Mouse (Mus musculus) T-helper 1 cell (primary cell): ENCODE measurements around the gene H2-K1.

Source experiments
- in situ Hi-C: fragments of 300-600 bp; cut with MboI, MseI; formaldehyde crosslinking; loops from one replicate; pipeline ENCODE4 v1.15.1; 2025; ENCODE audit warnings: high pct_unique_total_duplicates

H2-K1 gene

GRCm38 (mm10) chr17:34000150-34000537, at the start of gene H2-K1:
Gene H2-K1 (minus strand): TSS chr17:34000347.
- in situ Hi-C loops: no loop called here

DNA sequence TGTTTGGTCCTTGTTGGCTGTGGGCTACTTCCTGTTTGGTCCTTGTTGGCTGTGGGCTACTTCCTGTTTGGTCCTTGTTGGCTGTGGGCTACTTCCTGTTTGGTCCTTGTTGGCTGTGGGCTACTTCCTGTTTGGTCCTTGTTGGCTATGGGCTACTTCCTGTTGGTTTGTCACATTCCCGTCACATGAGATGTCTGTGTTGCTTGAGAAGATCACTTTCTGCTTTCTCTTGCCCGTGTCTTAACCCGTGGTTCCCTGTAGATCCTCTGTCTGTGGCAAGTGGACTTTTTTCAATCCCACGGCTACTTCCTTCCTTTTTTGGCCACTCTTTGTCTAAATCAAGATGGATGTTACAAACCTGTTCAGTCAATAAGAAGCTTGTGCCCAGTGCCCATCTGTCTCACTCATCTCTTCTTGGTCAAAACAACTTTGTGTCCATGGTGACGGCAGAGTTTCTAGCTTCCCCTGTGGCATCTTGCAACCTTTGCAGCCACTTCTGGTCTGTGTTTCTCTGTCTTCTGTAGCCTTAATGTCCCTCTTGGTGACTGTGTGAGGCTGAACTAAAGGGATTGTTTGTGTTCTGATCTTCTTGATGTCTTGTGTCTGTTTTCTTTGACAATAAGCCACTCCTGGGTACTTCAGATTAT, 47.4 kb upstream of the H2-K1 start:
- in situ Hi-C loops: no loop called here

DNA sequence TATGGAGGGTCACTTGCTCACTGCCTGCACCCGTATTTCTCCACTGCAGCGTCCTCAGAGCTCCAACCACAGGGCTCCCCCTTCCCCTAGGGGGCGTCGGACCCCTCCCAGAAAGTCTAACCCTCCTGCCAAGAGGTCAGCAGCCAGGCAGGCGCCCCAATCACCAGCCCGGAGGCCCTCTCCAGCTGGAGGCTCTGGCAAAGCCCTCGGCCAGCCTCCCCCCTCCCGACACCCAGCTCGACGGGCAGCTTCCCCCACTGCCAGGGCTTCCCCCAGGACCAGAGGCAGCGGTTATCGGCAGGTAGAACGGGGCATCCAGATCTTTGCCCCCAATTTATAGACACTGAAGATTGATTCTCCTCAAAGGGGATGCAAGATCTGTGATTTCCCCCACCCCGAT, 45.8 kb upstream of the H2-K1 start:
- in situ Hi-C loops: no loop called here

DNA sequence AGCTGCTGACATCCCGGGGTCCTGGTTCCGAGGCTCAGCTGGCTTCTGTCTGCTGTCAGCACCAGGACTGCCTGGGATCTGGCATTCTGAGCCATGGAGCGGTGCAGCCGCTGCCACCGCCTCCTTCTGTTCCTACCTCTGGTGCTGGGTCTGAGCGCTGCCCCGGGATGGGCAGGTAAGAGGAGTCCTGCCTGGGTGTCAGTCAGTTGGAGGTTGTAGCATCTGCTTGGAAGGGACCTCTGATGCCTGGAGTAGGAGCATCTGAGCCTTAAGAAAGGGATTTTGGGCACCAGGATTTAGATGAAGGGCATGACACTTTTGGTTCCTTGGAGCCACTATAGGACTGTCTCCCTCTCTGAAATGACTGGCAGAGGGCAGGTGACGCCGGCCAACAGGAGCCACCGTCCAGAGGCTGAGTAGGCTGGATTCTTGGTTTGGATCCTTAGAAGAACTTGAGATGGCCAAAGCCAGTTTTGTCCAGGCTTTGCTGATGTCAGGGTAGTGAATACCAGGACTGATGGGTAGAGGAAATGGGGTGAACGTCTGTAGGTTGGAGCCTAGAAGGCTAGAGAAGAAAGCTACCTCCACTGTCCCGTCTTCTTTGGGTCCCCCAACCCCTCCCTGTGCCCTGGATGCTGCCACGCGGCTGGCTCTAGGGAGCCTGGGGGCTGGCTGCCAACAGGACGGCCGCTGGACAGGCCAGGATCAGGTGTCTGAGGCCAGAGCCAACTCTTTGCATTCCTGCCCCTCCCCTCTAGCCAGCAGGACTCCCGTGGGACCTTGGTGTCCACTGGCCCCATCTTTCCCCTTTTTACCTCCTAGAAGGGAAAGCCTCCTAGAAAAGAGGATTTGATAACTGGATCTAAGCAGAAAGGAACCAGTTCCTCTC, 39.7 kb upstream of the H2-K1 start:
- in situ Hi-C loops: loop anchor here (10.0 kb wide), 1 partner anchor 565 kb away; the partner anchor contains the start of genes Agpat1 and Rnf5

DNA sequence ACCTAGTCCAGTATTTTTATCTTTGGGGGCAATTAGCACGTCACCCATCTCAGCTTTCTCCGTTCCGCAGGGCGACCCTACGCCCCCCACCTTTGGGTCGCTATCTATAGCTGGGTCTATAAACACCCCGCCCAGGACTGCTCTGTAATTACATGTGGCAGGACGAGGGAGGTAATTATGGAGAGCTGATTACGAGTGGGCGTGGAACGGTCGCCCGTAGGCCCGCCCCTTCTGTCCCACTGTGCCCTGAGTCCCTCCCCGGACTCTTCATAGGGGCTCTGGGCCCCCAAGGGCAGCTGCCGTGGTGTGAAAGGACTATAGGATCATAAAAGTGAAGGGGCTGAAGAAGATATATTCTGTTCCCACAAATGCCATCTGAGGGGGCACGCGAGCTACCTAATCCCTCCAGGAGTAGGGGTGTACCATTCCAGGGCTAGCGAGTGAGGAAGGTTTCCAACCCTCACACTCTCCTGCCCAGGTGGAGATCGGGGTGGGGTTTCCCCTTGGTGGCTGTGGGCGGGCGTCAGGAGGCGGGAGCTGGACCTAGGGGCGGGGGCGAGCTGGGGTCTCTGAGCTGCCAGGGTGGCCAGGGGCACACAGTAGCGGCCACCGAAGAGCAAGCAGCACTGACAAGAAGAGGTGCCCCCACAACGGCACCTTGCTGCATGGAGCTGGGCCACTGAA, 38.9 kb upstream of the H2-K1 start, which contains the start of gene Col11a2:
Gene Col11a2, plus strand, starts transcription at position 560 of the 684 bp plus-strand sequence.
- in situ Hi-C loops: loop anchor here (10.0 kb wide), 1 partner anchor 566 kb away; the partner anchor contains the start of genes Agpat1 and Rnf5

- in situ Hi-C loops: loop anchor here (10.0 kb wide), 1 partner anchor 566 kb away; the partner anchor contains the start of genes Agpat1 and Rnf5
Observed at GRCm38 (mm10) chr17:34038440-34038839, 38.3 kb upstream of the H2-K1 start.

DNA sequence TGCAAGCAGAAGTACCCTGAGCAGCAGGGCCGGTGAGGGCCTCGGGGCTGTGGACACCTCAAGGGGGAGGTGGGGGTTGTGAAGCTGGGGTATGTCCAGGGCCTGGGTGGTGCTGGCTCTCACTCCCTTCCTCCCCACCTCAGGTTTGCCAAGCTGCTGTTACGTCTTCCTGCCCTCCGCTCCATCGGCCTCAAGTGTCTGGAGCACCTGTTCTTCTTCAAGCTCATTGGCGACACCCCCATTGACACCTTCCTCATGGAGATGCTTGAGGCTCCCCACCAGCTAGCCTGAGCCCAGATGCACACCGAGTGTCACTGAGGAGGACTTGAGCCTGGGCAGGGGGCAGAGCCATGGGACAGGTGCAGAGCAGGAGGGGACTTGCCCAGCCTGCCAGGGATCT, 37.1 kb upstream of the H2-K1 start:
- in situ Hi-C loops: loop anchor here (10.0 kb wide), 1 partner anchor 568 kb away; the partner anchor contains the start of genes Agpat1 and Rnf5

- in situ Hi-C loops: loop anchor here (10.0 kb wide), 1 partner anchor 568 kb away; the partner anchor contains the start of genes Agpat1 and Rnf5
Observed at GRCm38 (mm10) chr17:34036647-34037046, 36.5 kb upstream of the H2-K1 start.

DNA sequence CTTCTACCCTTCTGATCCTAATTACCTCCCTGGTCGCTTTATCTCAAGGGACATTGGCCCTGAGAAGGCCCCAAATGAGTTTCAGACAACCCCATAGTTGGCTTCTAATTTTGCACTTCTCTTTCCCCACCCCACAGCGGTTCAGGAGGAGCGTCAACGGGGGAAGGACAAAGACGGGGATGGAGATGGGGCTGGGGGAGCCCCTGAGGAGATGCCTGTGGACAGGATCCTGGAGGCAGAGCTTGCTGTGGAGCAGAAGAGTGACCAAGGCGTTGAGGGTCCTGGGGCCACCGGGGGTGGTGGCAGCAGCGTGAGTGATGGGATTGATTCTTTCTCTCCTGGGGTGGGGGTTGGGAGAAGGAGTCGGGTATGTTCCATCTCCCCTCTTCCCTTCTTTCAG, 35.4 kb upstream of the H2-K1 start:
- in situ Hi-C loops: loop anchor here (10.0 kb wide), 1 partner anchor 569 kb away; the partner anchor contains the start of genes Agpat1 and Rnf5

DNA sequence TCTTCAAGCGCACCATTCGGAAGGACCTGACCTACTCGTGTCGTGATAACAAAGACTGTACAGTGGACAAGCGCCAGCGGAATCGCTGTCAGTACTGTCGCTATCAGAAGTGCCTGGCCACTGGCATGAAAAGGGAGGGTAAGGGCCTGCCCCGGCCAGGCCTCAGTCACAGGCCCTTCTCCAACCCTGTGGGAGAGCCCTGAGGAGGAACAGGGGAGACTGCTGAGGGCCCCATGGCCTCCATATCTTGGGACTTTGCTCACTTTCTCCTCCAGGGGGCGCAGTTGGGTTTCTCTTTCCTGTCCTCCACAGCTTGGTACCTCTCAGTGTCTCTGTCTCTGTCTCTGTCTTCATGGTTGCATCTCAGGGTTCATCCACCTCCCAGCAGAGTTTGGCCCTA, 33.9 kb upstream of the H2-K1 start:
- in situ Hi-C loops: loop anchor here (10.0 kb wide), 1 partner anchor 571 kb away; the partner anchor contains the start of genes Agpat1 and Rnf5

GRCm38 (mm10) chr17:34033441-34033840, 33.3 kb upstream of the H2-K1 start:
- in situ Hi-C loops: loop anchor here (10.0 kb wide), 1 partner anchor 571 kb away; the partner anchor contains the start of genes Agpat1 and Rnf5

DNA sequence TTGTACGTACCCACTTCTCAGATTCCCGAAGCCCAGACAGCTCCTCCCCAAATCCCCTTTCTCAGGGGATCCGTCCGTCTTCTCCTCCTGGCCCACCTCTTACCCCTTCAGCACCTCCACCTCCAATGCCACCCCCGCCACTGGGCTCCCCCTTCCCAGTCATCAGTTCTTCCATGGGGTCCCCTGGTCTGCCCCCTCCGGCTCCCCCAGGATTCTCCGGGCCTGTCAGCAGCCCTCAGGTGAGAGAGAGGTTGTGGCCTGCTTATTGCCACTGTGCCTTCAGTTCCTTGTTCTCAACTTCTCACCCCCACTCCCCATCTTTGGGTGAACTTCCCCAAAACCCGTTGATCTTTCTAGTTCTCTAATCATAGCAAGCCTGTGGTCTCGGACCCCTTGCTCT, 32.7 kb upstream of the H2-K1 start:
- in situ Hi-C loops: loop anchor here (10.0 kb wide), 1 partner anchor 572 kb away; the partner anchor contains the start of genes Agpat1 and Rnf5

DNA sequence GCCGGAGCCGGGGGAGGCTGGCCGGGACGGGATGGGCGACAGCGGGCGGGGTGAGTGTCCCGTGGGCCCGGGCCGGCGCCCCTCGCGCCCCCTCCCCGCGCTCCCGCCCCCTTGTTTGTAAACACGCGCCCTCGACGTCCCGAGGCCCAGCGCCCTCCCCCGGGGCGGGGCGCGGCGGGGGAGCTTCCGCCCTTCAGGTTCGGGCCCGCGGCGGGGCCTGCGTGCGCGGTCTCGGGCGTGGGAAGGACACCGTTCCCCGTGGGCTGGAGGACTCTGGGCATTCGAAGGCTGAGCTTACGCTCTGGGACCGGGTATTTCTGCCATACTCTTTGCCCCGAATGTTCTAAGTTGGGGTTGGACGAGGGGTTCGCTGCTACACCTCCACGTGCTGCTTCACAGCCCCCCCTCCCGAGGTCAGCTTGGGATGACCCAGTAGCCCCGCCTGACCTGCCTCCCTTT, 32.1 kb upstream of the H2-K1 start:
- in situ Hi-C loops: loop anchor here (10.0 kb wide), 1 partner anchor 573 kb away; the partner anchor contains the start of genes Agpat1 and Rnf5

GRCm38 (mm10) chr17:34031465-34032173, 31.5 kb upstream of the H2-K1 start, which contains the start of the genes Slc39a7 and Rxrb:
Gene Slc39a7 (minus strand): TSS chr17:34031682.
Gene Rxrb (plus strand): TSS chr17:34031812.
- in situ Hi-C loops: loop anchor here (10.0 kb wide), 1 partner anchor 573 kb away; the partner anchor contains the start of genes Agpat1 and Rnf5

DNA sequence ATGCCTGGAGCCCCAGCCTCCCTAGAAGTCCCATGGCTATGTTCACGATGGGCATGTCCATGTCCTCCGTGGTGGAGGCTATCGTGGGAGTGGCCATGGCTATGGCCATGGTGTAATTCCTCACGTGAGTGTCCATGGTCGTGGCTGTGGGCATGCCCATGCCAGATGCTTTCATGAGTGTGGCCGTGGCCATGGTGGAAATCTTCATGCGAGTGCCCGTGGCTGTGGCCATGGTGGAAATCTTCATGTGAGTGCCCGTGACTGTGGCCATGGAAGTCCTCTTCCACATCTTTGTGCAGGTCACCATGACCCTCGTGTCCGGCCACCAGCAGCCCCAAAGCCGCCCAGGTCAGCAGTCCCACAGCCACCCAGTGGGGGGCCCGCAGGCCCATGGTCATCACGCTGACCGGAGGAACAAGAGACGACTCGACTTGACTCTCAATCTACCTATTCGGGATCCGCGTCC, 30.7 kb upstream of the H2-K1 start:
- in situ Hi-C loops: loop anchor here (10.0 kb wide), 1 partner anchor 574 kb away; the partner anchor contains the start of genes Agpat1 and Rnf5

DNA sequence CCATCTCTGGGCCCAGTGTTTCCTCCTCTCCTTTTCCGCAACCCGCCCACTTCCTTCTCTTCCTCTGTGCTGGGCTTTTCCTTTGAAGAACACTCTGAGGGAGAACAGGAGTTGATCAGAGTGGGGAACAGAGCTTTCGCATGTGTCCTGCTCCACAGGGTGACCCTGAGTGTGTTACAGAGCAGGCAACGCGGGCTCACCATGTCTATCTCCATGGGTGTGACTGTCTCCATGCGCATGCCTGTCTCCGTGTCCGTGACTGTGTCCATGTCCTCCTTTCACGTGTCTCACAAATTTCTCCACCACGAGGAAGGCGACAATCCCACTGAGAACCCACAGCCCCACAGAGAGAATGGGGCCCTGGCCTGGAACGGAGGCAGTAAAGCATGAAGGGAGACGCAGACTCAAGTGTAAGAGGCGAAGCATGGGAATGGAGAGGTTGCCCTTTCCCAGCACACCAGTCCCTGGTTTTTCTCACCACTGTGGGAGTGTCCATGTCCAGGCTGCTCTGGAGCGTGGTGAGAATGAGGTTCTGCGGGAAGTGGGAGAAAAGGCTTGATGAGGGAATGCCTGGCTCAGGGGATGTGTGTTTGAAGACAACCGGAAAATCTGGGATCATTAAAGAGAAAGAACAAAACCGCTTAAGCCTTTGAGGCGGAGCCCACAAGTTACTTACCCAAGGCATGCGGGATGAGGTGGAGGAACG, 29.9 kb upstream of the H2-K1 start:
- in situ Hi-C loops: loop anchor here (10.0 kb wide), 1 partner anchor 575 kb away; the partner anchor contains the start of genes Agpat1 and Rnf5

DNA sequence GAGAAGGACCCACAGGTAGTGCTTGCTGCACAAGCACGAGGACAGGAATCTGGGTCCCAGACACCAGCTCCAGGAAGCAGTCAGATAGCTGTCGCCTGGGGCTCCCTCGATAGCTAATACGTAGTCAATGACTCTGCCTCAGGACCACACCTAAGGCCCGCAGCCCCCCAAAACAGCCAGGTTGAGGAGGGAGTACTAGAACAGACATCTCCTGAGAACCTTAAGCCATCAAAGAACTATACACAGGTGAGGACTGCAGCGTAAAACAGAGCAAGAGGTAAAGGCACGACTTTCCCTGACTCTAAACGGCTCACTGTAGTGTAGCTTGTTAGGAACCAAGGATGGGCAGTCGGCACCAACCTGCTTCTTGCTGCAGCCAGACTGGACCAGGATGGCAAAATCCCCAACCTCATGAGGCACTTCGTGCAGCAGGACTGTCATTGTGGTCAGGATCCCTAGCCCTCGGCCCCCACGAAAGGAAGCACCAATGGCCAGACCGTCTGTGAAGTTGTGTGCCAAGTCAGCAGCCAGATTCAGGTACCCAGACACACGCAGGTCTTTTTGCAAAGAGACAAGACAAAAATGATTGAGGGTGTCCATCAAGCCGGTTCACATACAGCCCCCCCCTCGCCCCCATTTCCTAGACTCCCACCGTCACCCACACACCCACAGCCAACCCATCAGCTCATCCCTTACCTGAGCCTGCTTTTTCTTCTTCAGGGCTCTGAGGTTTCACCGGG, 29.2 kb upstream of the H2-K1 start:
- in situ Hi-C loops: no loop called here

GRCm38 (mm10) chr17:34028501-34029149, 28.5 kb upstream of the H2-K1 start:
- in situ Hi-C loops: no loop called here
